Mouse (Mus musculus): ENCODE measurements around the gene Rnf145. TPM values are rescaled to one million over a fixed set of nuclear protein-coding genes. Genes with fewer than 3 reads are reported as not detected.
A peak's percentile ranks its signal among the peaks of the same experiment; 100 is the strongest.

Gene Rnf145
- polyA plus RNA-seq, 1 experiment from 2014 or later: 50.5 TPM

GRCm38 (mm10) chr11:44612681-44613410 is 94.1 kb downstream of the Rnf145 start:
- Histone ChIP-seq H3K9ac (ENCODE audit: low read length) (peak overlapping the region; percentile 67), H3K4me3 (ENCODE audit: low read length) (peak overlapping the region; percentile 52), H3K27ac (ENCODE audit: low read length) (no peak overlapping the region), H3K9me3 (replicated peaks; ENCODE audit: control insufficient read depth, low read length) (no peaks in the 10 kb centered on the region), H3K27me3 (ENCODE audit: control insufficient read depth, insufficient read depth, low read length) (peaks cover 40% of the 10 kb centered on the region), H3K4me1 (ENCODE audit: control insufficient read depth, insufficient read depth, low read length) (peaks cover 19% of the 10 kb centered on the region), H3K36me3 (ENCODE audit: control insufficient read depth, insufficient read depth) (no peaks in the 10 kb centered on the region), H3K4me2 (ENCODE audit: low read depth, low read length) (peak overlapping the region; percentile 70)
- WGBS: 1% methylated on average over 38 of the region's 38 CpGs
- no peak for ATAC-seq (replicated peaks; ENCODE audit: extremely low read depth, insufficient read depth, low FRiP score)

GRCm38 (mm10) chr11:44613411-44614180 is 94.8 kb downstream of the Rnf145 start:
- no peak for ATAC-seq (replicated peaks; ENCODE audit: extremely low read depth, insufficient read depth, low FRiP score)
- WGBS: 10% methylated on average over 14 of the region's 14 CpGs
- H3K9ac ChIP-seq (ENCODE audit: low read length): peak overlapping the region; percentile 67

More at GRCm38 (mm10) chr11:44613411-44614180, 94.8 kb downstream of the Rnf145 start:
- H3K4me2 ChIP-seq (ENCODE audit: low read depth, low read length): peak overlapping the region; percentile 70
- no peaks in the 10 kb centered on the region for H3K9me3 ChIP-seq (replicated peaks; ENCODE audit: control insufficient read depth, low read length)
- no peak overlapping the region for H3K27ac ChIP-seq (ENCODE audit: low read length)
- H3K36me3 ChIP-seq (ENCODE audit: control insufficient read depth, insufficient read depth): no peaks in the 10 kb centered on the region
- H3K4me1 ChIP-seq (ENCODE audit: control insufficient read depth, insufficient read depth, low read length): peaks cover 19% of the 10 kb centered on the region
- peaks cover 42% of the 10 kb centered on the region for H3K27me3 ChIP-seq (ENCODE audit: control insufficient read depth, insufficient read depth, low read length)
- H3K4me3 ChIP-seq (ENCODE audit: low read length): peak overlapping the region; percentile 52

Small RNAs within 50 kb of the gene (microRNA-seq; reads per million reads assigned to microRNA genes)
- gene Gm22121: not detected

Other genes starting within 250 kb of the Rnf145 start
- gene Il12b, start 118.9 kb upstream of the Rnf145 start, polyA plus RNA-seq (2015; fragmentation: Nextera tagmentation; extraction: Ambion mirVana): not detected in 2 replicates
- 44.3 and 44.5 TPM in 2 replicates for gene Ublcp1, start 48.5 kb upstream of the Rnf145 start, polyA plus RNA-seq (2015; fragmentation: Nextera tagmentation; extraction: Ambion mirVana)
- 13.6 and 16.2 TPM in 2 replicates for gene Ebf1, start 98.4 kb downstream of the Rnf145 start, polyA plus RNA-seq (2015; fragmentation: Nextera tagmentation; extraction: Ambion mirVana)